Mouse (Mus musculus): ENCODE results near the gene Ifi211.
"Not testable (repeated sequence)": the region's sequence is repeated elsewhere in the genome, so short reads cannot be mapped to it uniquely, and the experiment has no call there.

DNA sequence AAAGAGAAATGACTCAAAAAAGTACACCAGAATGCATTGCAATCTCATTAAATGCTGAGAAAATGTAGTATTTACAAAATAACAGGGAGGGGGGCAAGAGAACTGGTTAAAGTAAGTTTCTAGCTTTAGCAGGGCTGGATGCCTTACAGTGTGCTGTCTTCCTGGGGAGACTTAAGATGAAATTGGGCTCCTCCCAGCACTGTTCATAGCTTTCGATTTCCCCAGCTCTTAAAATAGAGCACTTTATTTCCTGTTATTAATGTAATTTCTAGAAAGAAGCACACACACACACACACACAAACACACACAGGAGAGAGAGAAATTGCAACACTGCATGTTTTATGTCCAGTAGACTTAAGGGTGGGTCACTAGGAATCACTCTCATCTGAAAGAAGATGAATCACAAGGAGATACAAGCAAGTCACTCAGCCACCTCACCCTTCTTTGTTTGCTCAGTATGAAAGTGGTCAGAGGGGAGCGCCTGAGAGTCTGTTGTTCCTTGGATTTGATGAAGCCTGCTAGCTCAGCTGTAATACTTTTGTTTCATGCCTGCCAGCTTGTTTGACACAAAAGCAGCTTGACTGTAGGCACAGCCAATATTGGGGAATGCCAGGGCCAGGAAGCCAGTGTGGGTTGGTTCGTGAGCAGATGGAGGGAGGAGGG, 32.7 kb downstream of the Ifi211 start:
- TF ChIP-seq CTCF (IDR thresholded peaks at IDR 0.05; ENCODE audit: low read depth, low read length); POLR2A (IDR thresholded peaks at IDR 0.05; ENCODE audit: borderline replicate concordance, low read depth, low read length): not testable (repeated sequence)

Measured in bone marrow macrophage, adult 2 months (primary cell).